Mouse (Mus musculus) liver (tissue): ENCODE results near the gene Phf20.
A peak's percentile ranks its signal among the peaks of the same experiment; 100 is the strongest.
"Not testable (repeated sequence)": the region's sequence is repeated elsewhere in the genome, so short reads cannot be mapped to it uniquely, and the experiment has no call there.

Experiments used
- DNase-seq: peaks from one replicate; pipeline ENCODE4 v3.0.0-alpha.2; 2020; ENCODE audit warnings: mixed read lengths

The Phf20 gene

GRCm38 (mm10) chr2:156201486-156201885 is 5.2 kb downstream of the Phf20 start:
- no peak for DNase-seq

DNA sequence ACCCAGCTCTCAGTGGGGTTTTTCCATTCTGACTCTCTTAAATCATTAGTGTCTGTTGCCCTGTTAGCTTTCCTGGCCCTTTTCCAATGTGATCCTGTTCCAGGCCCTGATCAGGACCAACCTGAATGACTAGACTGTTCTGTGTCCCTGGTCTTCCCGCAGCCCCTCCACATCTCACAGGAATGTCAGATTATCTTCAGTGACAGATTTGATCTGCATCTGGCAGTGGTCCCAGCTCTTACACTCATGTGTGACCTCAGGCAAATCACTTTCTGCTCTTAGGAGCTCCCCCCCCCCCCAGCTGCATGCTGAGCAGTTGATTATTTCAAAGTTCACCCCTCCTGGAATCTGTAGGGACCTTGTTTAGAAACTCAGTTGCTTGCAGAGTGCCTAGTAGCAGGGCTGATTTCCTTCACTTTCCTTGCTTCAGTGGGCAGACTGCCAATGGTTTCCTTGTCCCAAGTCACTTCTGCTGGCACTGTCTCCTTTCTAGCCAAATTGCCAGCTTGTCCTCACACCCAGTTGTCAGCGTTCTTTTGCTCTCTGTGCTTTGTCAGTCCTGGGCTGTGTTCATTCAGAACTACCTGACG is 6.7 kb downstream of the Phf20 start:
- peak; percentile 17 for DNase-seq

DNA sequence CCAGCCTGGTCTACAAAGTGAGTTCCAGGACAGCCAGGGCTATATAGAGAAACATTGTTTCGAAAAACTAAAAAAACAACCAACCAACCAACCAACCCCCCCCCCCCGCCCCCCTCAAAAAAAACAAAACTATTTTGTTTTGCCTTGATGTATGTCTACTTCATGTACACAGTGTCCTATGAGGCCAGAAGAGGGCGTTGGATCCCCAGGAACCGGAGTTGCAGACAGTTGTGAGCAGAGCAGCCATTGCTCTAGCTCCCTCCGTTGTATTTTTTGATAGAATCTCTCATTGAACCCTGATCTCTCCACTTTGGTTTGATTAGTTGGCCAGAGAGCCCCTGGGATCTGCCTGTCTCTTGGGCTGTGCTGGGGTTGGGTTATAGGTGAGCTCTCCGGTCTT is 7.7 kb downstream of the Phf20 start:
- no peak for DNase-seq

DNA sequence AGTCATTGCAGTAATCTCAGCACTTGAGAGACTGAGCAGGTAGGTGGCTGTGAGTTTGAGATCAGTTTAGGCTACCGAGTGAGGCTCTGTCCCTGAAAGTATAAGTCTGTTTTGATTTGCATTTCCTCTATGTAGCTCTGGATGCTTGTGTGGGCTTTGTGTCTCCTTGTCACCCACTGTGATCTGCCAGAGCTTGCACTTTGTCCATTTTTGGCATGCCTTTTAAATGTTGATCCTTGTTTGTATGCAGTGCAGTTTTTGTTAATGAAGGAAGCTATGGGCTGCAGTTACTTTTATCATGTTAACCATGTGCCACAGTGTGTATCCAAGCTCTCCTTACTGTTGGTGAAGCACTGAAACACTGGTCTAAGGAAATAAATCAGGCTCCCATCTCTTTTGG is 21.5 kb downstream of the Phf20 start:
- no peak for DNase-seq

GRCm38 (mm10) chr2:156222100-156222499 is 25.8 kb downstream of the Phf20 start:
- DNase-seq = no peak

- no peak for DNase-seq
Observed at GRCm38 (mm10) chr2:156224043-156224442, 27.8 kb downstream of the Phf20 start.

GRCm38 (mm10) chr2:156227689-156228088 is 31.4 kb downstream of the Phf20 start:
- DNase-seq = no peak

- no peak for DNase-seq
Observed at GRCm38 (mm10) chr2:156229171-156229570, 32.9 kb downstream of the Phf20 start.

DNA sequence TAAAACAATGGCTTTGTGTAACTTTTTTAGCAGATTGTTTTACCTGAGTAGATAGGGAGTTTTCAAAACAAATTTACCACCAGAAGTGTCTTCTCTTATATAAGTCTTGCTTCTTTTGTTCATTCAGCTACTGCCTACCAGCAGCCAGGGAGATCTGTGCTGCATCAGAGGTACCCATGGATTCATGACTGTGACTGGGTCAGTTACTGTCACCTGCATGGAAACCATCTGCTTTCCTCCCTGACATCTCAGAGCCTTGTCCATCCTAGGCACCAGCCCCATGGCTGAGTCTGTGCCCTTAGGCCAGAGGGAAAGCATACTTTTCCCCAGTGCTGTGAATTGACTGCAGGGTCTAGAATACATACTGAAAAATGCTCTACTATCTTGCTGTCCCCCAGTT is 35.1 kb downstream of the Phf20 start:
- no peak for DNase-seq

- DNase-seq = no peak
Observed at GRCm38 (mm10) chr2:156233275-156233948, 37.1 kb downstream of the Phf20 start.

DNA sequence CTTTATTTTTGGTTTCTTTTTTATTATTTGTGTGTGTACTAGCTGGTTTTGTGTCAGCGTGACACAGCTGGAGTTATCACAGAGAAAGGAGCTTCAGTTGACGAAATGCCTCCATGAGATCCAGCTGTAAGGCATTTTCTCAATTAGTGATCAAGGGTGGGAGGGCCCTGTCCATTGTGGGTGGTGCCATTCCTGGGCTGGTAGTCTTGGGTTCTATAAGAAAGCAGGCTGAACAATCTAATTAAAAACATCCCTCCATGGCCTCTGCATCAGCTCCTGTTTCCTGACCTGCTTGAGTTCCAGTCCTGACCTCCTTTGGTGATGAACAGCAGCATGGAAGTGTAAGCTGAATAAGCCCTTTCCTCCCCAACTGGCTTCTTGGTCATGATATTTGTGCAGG is 37.8 kb downstream of the Phf20 start:
- DNase-seq = not testable (repeated sequence)

DNA sequence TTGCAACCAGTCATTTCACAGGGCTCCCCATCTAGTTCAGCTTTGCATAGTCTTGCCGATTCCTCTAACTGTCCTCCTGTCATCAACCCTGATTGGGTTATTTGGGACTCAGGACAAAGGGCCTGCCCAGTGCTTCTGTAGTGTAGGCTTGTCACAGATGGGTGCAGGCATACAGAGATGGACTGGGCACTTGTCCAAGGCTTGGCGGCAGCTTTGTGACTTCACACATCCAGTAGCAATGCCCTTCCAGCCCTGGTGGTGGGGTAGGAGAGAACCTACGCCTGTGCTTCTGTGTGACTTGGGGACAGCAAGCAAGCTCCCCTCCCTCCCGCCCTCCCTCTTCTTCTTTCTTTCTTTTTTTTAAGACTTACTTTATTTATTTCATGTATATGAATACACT is 39.6 kb downstream of the Phf20 start:
- DNase-seq = no peak

DNA sequence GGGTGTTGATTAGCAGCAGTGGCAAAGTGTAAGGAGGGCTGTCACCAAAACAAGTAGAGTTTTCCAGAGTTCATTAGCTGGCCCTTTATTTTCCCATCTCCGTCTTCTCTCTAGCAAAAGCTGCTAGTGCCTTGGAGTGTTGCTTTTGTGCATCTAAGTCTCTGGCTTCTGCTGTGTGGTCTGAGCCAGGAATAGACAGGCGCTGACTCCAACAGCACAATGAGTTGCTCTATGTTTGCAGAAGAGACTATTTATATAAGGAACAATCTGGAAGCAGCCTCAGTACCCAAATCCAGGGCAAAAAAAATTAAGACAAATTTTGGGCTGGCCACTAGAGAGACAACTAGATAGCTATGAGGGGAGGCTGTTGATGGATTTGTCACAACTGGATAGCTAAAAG is 45.4 kb downstream of the Phf20 start:
- DNase-seq = no peak

GRCm38 (mm10) chr2:156243011-156243410 is 46.7 kb downstream of the Phf20 start:
- DNase-seq = no peak

DNA sequence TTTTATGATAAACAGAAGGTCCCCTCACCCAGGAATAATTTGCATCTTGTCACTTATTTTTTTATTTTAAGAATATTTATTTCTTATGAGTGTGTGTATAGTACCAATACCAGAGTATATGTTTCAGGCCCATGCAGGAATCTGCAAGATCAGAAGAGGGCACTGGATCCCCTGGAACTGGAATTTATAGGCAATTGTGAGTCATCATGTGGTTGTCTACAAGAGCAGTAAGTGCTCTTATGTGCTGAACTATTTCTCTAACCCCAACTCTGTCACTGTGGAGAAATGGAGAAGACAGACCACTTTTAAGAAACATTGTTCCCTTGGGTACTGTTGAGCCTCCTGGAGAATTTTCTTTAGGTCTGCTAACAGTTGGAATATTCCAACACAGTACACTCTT is 51.3 kb downstream of the Phf20 start:
- no peak for DNase-seq

GRCm38 (mm10) chr2:156250761-156251160 is 54.5 kb downstream of the Phf20 start:
- no peak for DNase-seq

DNA sequence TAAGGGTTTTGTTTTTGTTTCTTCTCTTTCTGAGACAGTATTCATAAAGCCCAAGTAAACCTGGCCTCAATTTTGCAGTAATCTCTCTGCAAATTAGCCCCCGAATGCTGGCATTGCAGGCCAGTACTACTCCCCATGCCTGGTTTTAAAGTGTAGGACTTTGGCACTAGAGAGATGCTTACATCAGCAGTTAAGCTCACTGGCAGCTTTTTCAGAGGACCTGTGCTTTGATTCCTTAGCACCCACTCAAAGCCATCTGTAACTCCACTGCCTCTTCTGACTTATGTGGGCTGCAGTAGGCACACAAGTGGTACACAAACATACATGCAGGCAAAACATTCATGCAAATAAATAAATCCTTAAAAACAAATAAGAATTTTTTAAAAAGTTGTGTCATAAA is 55.0 kb downstream of the Phf20 start:
- no peak for DNase-seq

- DNase-seq = peak; percentile 33
Observed at GRCm38 (mm10) chr2:156257051-156257450, 60.8 kb downstream of the Phf20 start.

DNA sequence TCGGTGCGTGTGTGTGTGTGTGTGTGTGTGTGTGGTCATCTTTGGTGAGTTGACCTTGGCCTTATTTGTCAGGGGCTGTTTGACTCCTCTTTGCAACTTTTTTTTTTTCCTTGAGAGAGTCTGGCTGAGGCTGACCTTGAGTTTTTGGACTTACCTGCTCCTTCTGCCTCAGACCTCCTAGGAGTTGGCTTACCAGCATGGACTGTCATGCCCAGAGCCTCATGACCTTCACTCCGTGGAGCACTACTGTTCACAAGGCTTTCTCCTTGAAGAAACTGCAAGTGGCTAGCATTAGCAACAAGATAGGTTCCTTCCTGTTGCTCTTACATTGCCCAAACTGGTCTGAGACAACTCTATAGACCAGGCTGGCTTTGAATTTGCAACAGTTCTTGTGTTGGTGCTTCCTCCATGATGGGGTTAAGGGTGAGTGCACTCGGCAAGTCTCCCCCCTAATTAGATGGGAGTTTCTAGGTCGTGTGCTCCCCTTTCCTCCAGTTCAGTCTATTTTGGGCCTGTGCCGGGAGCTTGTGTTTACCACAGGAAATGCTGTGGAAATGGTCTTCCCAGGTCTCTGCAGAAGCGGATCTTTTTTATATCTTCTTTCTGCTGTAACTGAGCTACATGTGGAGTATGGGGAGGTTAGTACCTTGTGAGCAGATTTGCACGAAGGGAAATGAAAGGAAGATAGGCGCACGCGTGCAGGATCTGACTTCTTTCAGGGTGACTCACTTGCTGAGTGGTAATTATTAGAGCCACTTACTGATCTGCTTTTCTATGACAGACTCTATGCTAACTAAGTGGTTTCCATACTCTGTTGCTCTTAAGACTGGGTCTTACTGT is 61.9 kb downstream of the Phf20 start:
- no peak for DNase-seq

GRCm38 (mm10) chr2:156260968-156261367 is 64.7 kb downstream of the Phf20 start:
- DNase-seq = no peak

- DNase-seq = no peak
Observed at GRCm38 (mm10) chr2:156263204-156263893, 67.1 kb downstream of the Phf20 start.

GRCm38 (mm10) chr2:156267636-156268035 is 71.4 kb downstream of the Phf20 start:
- no peak for DNase-seq

DNA sequence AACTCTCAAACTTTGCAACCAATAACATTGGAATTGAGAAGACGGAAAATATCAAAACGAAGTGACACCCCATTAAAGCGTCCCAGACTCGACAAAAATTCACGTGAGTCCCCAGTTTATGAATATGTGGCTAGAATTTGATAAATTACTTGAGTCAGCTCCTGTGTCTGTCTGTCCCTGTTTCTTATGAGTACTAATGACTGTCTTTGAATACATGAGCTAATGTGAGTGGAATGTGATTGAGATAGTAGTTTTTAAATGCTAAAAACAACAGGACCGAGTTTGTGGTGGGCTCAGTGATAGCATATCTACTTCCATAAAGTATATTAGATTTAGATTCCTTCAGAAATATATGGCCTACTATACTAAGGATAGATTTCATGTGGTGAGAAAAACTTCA is 76.3 kb downstream of the Phf20 start:
- no peak for DNase-seq
